8 mouse cellular contexts compared by ENCODE assay signal in genomic region chr12:76708956-76709794, GRCm38 (mm10). TPM values are rescaled to one million over a fixed set of nuclear protein-coding genes. Genes with fewer than 3 reads are reported as not detected.
DNase-seq lines count a peak whose midpoint lies in the region; ATAC-seq and TF ChIP-seq lines count a peak whose summit lies in the region.

No protein-coding gene starts in this region.

- no peak for TF ChIP-seq POLR2A in ES-Bruce4 (IDR thresholded peaks at IDR 0.05; ENCODE audit: insufficient read depth, low read length)

- no peaks in the 10 kb centered on the region for H3K36me3 ChIP-seq in ES-Bruce4 (ENCODE audit: control insufficient read depth, insufficient read depth, low read length, poor library complexity, severe bottlenecking)
- H3K36me3 ChIP-seq in embryonic facial prominence, embryonic 12.5 days = no peaks in the 10 kb centered on the region
- no peaks in the 10 kb centered on the region for H3K36me3 ChIP-seq in heart, embryonic 10.5 days
- no peaks in the 10 kb centered on the region for H3K36me3 ChIP-seq in neural tube, embryonic 14.5 days (ENCODE audit: control insufficient read depth, insufficient read depth, low read length)

- no peaks in the 10 kb centered on the region for H3K9me3 ChIP-seq in ES-Bruce4 (replicated peaks; ENCODE audit: control insufficient read depth, insufficient read depth, low read length, poor library complexity, severe bottlenecking)
- no peaks in the 10 kb centered on the region for H3K9me3 ChIP-seq in embryonic facial prominence, embryonic 12.5 days
- no peaks in the 10 kb centered on the region for H3K9me3 ChIP-seq in heart, embryonic 10.5 days
- no peaks in the 10 kb centered on the region for H3K9me3 ChIP-seq in neural tube, embryonic 14.5 days (ENCODE audit: control insufficient read depth, low read length)

- H3K27me3 ChIP-seq in ES-Bruce4 (ENCODE audit: control insufficient read depth, insufficient read depth, low read length, poor library complexity, severe bottlenecking) = peaks cover 12% of the 10 kb centered on the region; the same call in 1 of the 2 replicates
- peaks cover 65% of the 10 kb centered on the region for H3K27me3 ChIP-seq in embryonic facial prominence, embryonic 12.5 days
- peaks cover 73% of the 10 kb centered on the region for H3K27me3 ChIP-seq in heart, embryonic 10.5 days (ENCODE audit: insufficient read depth, poor library complexity, severe bottlenecking)
- H3K27me3 ChIP-seq in neural tube, embryonic 14.5 days (ENCODE audit: control insufficient read depth, insufficient read depth, low read length) = peaks cover 5% of the 10 kb centered on the region; the same call in 1 of the 2 replicates

- no peaks in the 10 kb centered on the region for H3K4me1 ChIP-seq in ES-Bruce4 (ENCODE audit: control insufficient read depth, insufficient read depth, low read length)
- H3K4me1 ChIP-seq in embryonic facial prominence, embryonic 12.5 days = peaks cover 13% of the 10 kb centered on the region
- H3K4me1 ChIP-seq in heart, embryonic 10.5 days = peaks cover 30% of the 10 kb centered on the region
- H3K4me1 ChIP-seq in neural tube, embryonic 14.5 days (ENCODE audit: control insufficient read depth, insufficient read depth, low read length) = peaks cover 14% of the 10 kb centered on the region

- peak overlapping the region; percentile 72 for H3K9ac ChIP-seq in ES-Bruce4 (ENCODE audit: low read depth, poor library complexity, severe bottlenecking)
- peak overlapping the region; percentile 47 for H3K9ac ChIP-seq in embryonic facial prominence, embryonic 12.5 days
- peak overlapping the region; percentile 80 for H3K9ac ChIP-seq in neural tube, embryonic 14.5 days (replicated peaks; ENCODE audit: low read depth, low read length)

- peak; percentile 37; the same call in 1 of the 2 replicates for ATAC-seq in embryonic facial prominence, embryonic 12.5 days (ENCODE audit: insufficient number of reproducible peaks, insufficient read depth, low FRiP score, low TSS enrichment)
- peak; percentile 48 for ATAC-seq in neural tube, embryonic 14.5 days (ENCODE audit: low read depth)

- no peak for TF ChIP-seq EP300 in ES-Bruce4 (IDR thresholded peaks at IDR 0.05; ENCODE audit: insufficient read depth, low read depth, low read length)

- TF ChIP-seq CTCF in ES-Bruce4 (IDR thresholded peaks at IDR 0.05; ENCODE audit: low read depth, low read length) = no peak

- H3K4me3 ChIP-seq in ES-Bruce4 (ENCODE audit: low read depth, low read length) = peak overlapping the region; percentile 93
- H3K4me3 ChIP-seq in embryonic facial prominence, embryonic 12.5 days = peak overlapping the region; percentile 64
- H3K4me3 ChIP-seq in heart, embryonic 10.5 days = peak overlapping the region; percentile 89
- peak overlapping the region; percentile 76 for H3K4me3 ChIP-seq in neural tube, embryonic 14.5 days (ENCODE audit: low read depth, low read length)

- 5% methylated on average over 34 of the region's 34 CpGs for WGBS in embryonic facial prominence, embryonic 12.5 days
- WGBS in heart, embryonic 10.5 days = 4% methylated on average over 24 of the region's 34 CpGs
- WGBS in neural tube, embryonic 14.5 days = 3% methylated on average over 34 of the region's 34 CpGs

- H3K27ac ChIP-seq in ES-Bruce4 (ENCODE audit: insufficient read depth, low read length) = no peak overlapping the region
- H3K27ac ChIP-seq in embryonic facial prominence, embryonic 12.5 days = 0 out of 2 replicates have a peak overlapping the region, but pooled peaks have one; percentile 2
- H3K27ac ChIP-seq in heart, embryonic 10.5 days = peak overlapping the region; percentile 94
- H3K27ac ChIP-seq in neural tube, embryonic 14.5 days (ENCODE audit: low read depth, low read length) = no peak overlapping the region

- DNase-seq in adrenal gland, postnatal 36 days = peak; percentile 72 to 78
- DNase-seq in heart, embryonic 10.5 days (ENCODE audit: low spot score) = no peak
- DNase-seq in kidney, adult 8-10 months = peak; percentile 11 to 15
- DNase-seq in lung, adult 18-20 months = peak; percentile 22 to 44
- no peak for DNase-seq in thymus, postnatal 10 days (ENCODE audit: low spot score in 2 of 2)

- peak overlapping the region; percentile 100 for H3K4me2 ChIP-seq in embryonic facial prominence, embryonic 12.5 days (replicated peaks)
- H3K4me2 ChIP-seq in neural tube, embryonic 14.5 days (ENCODE audit: low read depth, low read length) = peak overlapping the region; percentile 99

RNA-seq across cellular contexts. Expression of gene Sptb, which starts 1.2 kb away (rescaled TPM):
- polyA plus RNA-seq in ES-Bruce4 (2011; ENCODE audit: insufficient read depth, insufficient read length, low read depth, missing spikeins) = 4.6 and 4.7 TPM in 2 replicates
- total RNA-seq in adrenal gland, postnatal 36 days (2021) = 10 to 100 TPM; 18.7 to 59.4 TPM
- 1.6 and 1.8 TPM in 2 replicates for polyA plus RNA-seq in embryonic facial prominence, embryonic 12.5 days (2016; fragmentation: Nextera tagmentation; extraction: Ambion mirVana)
- polyA plus RNA-seq in heart, embryonic 10.5 days (2016; fragmentation: Nextera tagmentation; extraction: Ambion mirVana) = 11.5 and 17.4 TPM in 2 replicates
- 12.1 and 12.7 TPM in 2 replicates for polyA plus RNA-seq in neural tube, embryonic 14.5 days (2014; fragmentation: Nextera tagmentation; extraction: Ambion mirVana)

RNA-seq across cellular contexts. Expression of gene Churc1, which starts 56.2 kb away (rescaled TPM):
- 30.4 and 30.7 TPM in 2 replicates for polyA plus RNA-seq in ES-Bruce4 (2011; ENCODE audit: insufficient read depth, insufficient read length, low read depth, missing spikeins)
- 10 to 100 TPM; 77.8 to 87.4 TPM for total RNA-seq in adrenal gland, postnatal 36 days (2021)
- 78.9 and 87.6 TPM in 2 replicates for polyA plus RNA-seq in embryonic facial prominence, embryonic 12.5 days (2016; fragmentation: Nextera tagmentation; extraction: Ambion mirVana)
- 145 and 165 TPM in 2 replicates for polyA plus RNA-seq in heart, embryonic 10.5 days (2016; fragmentation: Nextera tagmentation; extraction: Ambion mirVana)
- polyA plus RNA-seq in neural tube, embryonic 14.5 days (2014; fragmentation: Nextera tagmentation; extraction: Ambion mirVana) = 150 and 179 TPM in 2 replicates

RNA-seq across cellular contexts. Expression of gene Fntb, which starts 56.2 kb away (rescaled TPM):
- polyA plus RNA-seq in ES-Bruce4 (2011; ENCODE audit: insufficient read depth, insufficient read length, low read depth, missing spikeins) = 68.6 and 81.0 TPM in 2 replicates
- total RNA-seq in adrenal gland, postnatal 36 days (2021) = 10 to 100 TPM; 12.5 to 13.2 TPM
- polyA plus RNA-seq in embryonic facial prominence, embryonic 12.5 days (2016; fragmentation: Nextera tagmentation; extraction: Ambion mirVana) = 42.9 and 45.9 TPM in 2 replicates
- 36.9 and 39.2 TPM in 2 replicates for polyA plus RNA-seq in heart, embryonic 10.5 days (2016; fragmentation: Nextera tagmentation; extraction: Ambion mirVana)
- 40.2 and 44.0 TPM in 2 replicates for polyA plus RNA-seq in neural tube, embryonic 14.5 days (2014; fragmentation: Nextera tagmentation; extraction: Ambion mirVana)

Comparison
In these comparisons a context has a peak if more than half of its experiments do, and no peak if none do; other contexts are left out.
1. H3K27ac ChIP-seq: peak in embryonic facial prominence, embryonic 12.5 days (single experiment) and heart, embryonic 10.5 days (single experiment); none in ES-Bruce4 (single experiment) and neural tube, embryonic 14.5 days (single experiment).
2. DNase-seq: peak in adrenal gland, postnatal 36 days (2 of 2), kidney, adult 8-10 months (2 of 2) and lung, adult 18-20 months (2 of 2); none in heart, embryonic 10.5 days (single experiment) and thymus, postnatal 10 days (0 of 2).
3. Peak in every context shown above with its lines, with median percentiles within 50 percentile points of each other: H3K4me3 ChIP-seq and H3K9ac ChIP-seq.